Mouse (Mus musculus): ENCODE data around the gene Cyth3.

- TF ChIP-seq CTCF (IDR thresholded peaks at IDR 0.05; ENCODE audit: borderline replicate concordance, insufficient read depth, low read length) (no peak), POLR2A (IDR thresholded peaks at IDR 0.05; ENCODE audit: low read depth, low read length) (no peak)
Observed at GRCm38 (mm10) chr5:143731483-143732112, 109.4 kb downstream of the Cyth3 start.
